Mouse (Mus musculus) frontal cortex, postnatal 36 days (tissue): ENCODE measurements around the gene Shc3.

Experiments used
- DNase-seq, 2 experiments: peaks; one replicate each; pipeline ENCODE4 v3.0.0; 2022; ENCODE audit warnings: low spot score in 2 of 2

The Shc3 gene

DNA sequence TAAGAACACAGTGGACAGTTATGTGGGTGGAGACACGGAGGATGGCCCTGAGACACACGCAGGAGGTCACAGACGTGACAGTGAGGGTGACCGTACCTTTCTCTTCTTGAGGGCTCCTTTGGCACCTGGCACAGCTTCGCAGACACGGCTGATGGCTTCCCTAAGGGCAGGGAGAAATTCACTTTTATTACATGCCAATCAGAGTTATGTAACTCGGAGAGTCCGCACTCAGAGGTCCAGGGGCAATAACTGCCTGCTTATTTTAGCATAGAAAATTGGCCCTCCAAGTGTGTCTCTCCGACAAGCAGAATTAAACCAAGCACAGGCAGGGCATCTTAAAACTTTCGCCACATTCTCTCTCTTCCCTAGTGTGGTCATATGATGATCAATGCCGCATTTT, 86.4 kb downstream of the Shc3 start:
- DNase-seq = no peak

DNA sequence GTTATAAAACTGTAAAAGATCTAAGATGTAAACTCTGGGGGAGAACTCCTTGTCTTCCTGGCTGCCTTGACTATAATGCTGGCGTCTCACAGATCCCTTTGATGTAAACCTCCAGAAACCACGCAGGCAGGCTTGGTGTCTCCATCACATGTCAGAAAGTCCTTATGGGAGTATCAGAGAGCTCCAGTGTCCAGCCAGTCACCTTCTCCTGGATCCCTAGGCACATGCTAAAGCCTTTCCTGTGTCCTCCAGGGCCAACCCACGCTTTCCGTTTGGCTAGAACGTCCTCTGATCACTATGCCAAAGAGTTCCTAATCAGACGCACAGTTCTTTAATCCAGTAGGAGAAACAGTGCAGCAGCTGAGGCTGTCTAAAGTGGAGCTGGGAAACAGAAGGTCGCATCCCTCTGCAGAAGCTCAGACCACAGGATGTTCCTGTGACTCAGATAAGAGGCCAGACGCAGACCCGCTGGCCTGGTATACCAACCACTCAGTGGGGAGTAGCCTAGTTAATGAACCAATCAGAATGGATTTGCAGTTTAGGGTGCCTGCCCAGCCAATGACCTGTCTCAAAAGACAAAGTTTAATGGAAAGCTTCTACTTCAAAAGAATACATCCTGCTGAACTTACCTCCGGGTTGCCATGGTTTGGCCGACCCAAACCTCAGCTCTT, 88.7 kb downstream of the Shc3 start:
- no peak for DNase-seq

DNA sequence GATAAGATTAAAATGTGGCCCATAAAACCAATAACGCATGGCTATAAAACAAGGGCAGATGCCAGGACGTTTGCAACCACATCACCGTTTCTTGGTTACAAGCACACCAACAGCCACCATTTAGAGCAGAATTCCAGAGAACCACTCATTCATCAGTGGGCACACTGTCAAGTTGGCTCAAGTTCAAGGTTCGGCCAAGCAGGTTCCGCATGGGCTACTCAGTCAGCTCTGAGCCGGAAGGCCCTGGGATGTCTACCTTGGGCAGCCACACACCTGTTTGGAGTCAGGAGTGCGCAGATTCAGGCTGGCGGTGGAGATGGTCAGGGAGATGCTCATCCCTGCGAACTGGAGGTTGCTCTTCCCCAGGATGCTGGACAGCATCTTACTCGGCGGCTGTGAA, 89.4 kb downstream of the Shc3 start:
- no peak for DNase-seq

DNA sequence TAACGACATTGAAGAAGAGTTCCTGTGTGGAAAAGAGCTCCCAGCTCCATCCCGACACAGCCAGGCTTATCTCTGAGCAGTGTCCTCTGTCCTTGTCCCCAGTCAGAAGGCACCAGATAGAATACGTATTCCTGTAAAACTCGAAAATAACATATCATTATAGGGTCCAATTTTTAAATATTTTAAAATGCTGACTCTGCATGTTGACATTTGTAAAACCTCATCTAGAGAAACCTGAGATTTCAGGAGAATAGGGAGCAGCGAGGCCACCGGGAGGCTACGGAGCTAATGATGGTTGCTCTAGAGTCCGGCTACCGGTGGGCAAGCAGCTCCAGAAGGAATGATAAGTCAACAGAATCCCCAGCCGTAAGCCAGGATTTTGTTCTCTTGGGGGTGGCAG, 92.2 kb downstream of the Shc3 start:
- no peak for DNase-seq

DNA sequence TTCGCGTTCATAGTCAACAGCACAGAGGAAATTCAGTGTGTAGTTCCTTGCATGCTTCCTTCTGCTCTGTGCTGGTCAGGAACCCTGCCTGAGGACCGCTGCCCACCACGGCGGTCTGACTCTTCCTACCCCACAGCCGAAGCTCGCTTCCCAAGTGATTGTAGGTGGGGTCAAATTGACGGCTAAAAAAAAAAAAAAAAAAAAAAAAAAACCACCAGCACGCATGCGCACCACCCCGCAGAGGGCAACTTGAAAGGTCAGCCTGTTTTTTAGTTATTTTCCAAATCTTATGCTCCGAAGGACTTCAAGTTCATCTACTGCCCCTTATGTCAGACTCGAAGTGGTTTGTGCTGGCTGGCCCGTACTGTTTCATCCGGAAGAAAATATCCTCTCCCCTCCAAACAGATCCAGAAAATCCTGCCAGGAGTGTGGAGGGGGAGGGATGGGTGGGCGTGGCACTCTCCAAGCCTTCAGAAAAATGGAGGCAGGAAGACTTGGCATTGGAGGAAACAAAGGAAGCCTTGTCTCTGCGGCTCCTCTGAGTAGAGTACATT, 100.4 kb downstream of the Shc3 start:
- no peak for DNase-seq

DNA sequence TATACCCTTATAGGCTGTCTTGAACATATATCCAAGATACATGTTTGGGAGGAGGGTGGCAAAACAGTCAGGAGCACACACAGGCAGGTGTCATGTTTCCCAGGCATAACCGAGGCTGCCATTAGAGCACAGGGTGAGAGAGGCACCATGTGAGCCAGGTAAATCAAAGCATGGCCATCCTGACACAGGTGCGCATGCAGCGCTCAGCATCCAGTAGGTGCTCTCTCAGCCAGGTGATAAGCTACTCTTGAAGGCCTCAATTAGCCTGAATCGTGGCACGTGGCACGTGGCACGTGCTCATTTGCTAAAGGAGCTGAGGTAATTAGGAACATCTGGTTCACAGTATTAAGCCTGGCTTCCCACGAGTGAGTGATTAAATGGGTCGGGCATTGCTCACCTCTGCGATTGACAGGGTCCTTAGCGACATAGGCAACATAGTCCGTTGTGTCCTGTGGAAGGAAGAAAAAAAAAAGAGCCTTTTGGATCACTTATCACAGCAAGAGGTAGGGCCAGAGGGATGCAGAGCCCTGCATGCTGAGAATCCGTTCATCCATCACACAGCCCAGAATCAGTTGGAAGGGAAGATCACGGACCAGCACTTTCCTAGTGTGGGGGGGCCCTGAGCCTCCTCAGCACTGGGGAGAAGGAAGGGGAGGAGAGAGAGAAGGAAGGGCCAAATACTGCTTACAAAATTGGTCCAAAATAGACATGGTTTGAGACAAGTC, 102.9 kb downstream of the Shc3 start:
- DNase-seq = no peak

DNA sequence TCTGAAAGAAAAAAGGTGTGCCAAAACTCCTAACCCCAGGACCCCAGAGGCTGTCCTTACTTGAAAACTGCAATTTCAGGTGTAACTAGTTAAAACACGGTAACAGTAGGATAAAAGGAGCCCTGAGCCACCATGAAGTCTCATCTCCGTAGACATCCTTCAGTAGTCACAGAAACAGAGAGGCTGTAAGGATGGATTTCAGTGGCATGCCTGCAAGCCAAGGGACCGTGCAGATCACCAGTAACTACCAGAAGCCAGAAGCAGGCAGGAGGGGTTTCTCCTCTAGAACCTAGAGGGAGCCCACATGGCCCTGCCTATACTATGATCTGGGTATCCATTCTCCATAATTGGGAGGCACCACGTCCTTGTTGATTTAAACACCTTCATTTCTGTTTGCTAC, 104.9 kb downstream of the Shc3 start:
- no peak for DNase-seq

DNA sequence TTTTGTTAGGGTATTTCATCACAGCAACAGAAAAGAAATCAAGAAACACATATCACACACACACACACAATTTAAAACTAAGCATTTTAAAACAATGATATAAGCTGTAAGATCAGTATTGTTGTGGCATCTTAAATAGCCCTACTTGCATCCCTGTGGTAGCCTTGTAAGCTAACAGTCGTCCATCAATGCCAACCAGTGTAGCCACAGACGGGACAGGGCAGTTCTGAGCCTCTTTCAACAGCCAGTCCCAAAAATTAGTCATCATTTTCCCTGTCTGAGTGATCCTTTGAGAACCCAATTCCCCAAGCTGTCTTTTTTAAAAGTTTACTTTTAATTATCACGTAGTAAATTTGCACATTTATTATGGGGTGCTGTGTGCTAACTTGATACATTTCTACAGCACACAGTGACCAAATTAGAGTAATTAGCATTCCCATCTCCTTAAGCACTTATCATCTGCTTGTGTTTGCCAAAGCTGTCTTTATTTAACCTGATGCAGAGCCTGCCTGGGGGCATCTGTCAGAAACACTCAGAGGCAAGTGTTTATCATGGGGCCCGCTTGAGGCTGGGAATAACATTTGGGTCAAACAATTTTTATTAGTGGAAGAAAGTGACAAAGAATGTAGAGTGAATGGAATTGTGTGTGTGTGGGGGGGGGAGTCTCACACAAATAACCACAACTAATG, 112.9 kb downstream of the Shc3 start:
- DNase-seq = no peak

DNA sequence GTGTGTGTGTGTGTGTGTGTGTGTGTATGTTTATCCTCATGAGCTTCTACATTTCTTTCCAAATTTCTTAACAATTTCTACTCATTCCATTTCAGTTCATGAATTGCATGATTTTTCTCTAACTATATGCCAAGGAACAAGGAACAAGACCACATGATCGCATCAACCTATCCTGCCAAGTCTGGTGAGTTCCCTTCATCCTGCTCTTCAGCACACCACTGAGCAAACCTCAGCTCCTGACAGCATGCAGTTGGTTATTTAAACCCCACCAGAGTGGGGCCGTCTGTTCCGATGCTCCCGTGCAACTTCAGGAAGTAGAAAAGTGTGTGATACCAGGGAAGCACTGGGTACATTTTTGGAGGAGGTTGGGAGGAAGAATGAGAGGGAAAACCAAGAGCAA, 122.7 kb downstream of the Shc3 start:
- DNase-seq = no peak

DNA sequence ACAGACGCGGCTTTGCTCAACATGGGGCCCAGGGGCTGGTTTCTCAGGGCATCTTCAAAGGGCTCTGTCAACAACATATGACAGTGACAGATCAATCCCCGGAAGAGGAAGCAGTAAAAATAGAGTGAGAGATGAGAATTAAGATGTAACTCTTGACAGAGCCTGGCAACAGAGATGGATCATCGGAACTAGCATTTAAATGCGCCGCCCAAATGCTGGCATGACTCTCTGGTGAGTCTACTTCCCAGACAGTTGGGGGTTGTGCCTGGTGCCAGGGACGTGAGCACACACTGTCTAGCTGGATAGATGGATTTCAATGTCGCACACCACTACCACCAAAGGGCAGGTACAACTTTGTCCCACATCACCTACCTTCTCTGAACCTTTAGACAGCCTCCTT, 126.3 kb downstream of the Shc3 start:
- no peak for DNase-seq

DNA sequence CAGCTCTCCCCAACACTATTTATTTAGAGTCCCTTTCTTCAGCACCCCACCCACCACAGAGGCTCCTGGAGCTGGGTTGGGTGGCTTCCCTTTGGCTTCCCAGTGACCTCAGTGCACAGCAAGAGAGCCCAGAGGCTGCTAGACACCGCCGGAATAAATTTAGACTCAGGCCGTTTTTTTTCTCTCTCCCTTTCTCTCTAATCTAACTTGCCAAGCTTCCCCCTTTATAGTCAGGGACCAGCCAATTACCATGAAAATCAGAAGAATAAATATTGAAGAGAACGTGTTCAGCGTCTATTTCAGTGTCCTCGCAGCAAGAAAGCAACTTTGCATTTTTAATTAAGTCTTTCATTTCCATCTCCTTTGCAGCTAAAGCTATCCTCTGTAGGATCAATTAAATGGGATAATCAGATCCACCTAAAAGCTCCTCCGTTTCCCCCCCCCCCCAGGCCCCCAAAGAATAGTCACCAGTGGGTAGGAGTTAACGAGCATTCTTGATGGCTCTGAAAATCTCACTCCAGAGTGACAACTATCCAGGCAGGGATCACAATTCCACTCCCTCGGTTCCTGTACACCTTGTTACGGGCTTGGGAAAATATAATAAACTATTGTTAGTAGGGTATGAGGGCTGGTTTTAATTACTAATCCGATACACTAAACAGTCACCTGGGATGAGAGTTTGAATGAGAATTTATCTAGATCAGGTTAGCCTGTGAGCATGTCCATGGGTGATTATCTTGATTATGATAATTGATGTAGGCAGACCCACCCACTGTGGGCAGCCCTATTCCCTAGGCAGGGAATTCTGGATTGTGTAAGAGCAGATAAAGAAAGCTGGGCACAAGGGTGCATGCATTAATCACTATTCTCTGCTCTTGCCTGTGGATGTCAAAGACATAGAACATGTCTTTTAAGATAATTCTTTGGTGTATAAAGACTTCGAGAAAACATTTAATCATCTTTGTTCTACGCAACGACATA, 131.8 kb downstream of the Shc3 start:
- no peak for DNase-seq

DNA sequence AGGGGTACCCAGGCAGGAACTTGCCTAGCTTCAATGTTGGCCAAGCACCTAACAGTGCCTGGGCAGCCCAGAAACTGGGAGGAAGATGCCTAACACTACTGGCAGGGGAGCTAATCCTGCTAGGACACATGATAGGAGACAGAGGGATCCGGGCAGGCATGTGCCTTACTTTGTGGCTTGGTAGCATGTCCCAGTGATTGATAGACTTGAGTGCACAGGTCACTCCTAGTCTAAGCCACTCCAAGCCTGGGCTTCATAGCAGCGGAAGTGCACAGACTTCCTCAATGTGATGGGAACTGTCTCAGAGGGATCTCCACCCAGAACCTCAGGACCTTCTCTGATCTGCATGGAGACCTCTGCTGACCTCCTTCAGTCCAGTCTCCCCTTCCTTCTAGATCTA, 134.1 kb downstream of the Shc3 start:
- no peak for DNase-seq

DNA sequence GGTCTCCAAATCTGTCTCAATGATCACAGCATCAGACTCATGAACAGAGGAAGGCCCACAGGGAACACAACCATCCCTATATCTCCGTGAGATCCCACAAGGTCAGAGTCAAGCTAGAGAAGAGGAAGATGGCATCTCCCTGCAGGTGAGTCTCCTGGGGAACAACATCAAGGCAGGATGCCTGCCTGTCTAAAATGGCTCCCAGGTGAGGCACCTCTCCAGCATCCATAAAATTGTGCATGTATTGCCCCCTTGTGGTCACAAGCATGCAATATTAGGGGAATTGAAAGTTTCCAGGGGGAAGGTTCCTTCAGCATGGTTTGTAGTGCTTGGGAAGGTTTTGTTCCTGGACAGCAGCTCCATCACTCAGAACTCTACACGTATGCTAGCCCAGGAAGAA, 134.8 kb downstream of the Shc3 start:
- no peak for DNase-seq

DNA sequence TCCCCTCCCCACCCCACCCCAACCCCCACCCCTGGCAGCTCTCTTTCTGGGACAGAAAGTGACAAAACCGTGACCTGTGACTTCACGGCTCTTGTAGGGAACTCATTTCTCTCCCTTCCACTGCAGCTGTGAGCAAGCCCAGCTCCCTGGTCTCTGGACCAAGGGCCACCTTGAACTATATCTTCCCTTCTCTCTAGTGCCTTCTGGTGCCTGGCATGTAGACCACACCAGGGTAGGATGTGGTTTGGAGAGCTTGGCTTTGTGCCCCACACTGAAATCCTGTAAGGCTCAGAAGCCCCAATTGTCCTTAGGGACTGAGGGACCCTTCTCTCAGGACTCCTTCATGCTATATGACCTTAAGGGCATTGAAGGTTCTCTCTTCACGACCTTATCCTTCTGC, 135.8 kb downstream of the Shc3 start:
- DNase-seq = no peak

DNA sequence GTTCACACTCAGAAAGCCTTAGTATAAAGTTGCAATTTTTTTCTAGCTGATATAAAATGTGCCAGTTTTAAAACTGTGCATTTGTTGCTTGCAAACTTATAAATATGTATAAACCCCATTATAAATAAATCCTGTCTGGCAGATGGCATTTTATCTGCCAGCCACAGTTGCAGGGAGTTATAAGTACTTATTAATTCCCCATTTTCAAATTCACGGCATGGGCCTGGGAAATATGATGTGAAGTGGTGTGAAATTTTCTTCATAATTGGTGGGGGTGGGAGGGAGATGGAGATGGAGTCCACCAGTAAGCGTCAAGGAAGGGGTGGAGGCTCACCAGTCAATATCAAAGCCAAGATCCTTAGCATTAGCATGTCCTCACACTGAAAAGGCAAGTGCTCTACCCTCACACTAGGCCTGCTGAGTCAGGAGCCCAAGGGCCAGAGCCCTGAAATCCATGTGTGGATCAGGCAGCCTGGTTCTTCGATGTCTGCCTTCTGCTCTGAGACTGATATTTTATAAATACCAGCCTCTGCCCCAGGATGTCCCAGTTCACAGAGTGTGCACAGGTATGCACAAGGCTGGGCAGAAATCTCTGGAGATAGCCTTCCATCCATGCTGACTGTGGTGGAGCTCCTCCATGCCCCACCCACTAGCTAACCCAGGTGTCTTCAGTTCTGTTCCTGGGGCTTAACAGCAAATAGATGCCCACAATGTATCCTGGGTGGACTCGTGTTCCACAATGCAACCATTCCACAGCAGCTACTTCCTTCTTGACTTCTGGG, 143.4 kb downstream of the Shc3 start:
- DNase-seq = no peak

DNA sequence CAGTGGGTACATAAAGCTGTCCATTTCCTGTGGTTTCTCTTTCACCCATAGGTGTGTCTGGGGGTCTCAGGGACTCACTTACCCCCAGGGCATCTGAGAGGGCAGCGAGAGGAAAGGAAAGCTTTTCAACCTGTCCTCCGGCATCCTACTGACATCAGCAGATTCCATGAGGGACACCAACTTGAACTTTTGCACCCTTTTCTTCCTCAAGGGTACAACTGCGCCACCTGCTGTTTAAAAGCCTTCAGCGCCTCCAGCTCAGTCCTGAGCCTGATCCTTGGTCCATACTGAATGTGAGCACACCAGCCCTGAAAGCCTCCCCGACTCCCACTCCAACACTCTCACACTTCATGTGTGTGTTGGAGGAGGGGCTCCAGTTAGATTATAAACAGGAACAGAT, 144.6 kb downstream of the Shc3 start:
- no peak for DNase-seq

DNA sequence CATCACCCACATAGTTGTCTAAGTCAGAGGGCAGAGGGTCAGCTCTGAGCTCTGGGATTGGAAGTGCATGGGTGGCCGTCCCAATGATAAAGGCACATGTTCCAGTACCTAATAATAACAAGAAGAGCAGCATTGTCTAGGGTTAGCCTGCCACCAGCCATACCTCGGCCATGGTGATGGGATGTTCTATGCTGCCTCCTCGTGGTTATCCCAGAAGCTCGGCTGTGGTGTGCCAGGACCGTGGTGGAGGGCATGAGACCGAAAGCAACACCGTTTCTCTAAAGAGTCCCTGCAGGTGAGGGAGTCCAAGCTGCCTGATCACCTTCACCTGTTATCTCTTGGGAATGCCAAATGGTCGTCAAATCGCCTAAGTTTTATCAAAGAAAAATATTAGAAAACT, 145.6 kb downstream of the Shc3 start:
- no peak for DNase-seq

DNA sequence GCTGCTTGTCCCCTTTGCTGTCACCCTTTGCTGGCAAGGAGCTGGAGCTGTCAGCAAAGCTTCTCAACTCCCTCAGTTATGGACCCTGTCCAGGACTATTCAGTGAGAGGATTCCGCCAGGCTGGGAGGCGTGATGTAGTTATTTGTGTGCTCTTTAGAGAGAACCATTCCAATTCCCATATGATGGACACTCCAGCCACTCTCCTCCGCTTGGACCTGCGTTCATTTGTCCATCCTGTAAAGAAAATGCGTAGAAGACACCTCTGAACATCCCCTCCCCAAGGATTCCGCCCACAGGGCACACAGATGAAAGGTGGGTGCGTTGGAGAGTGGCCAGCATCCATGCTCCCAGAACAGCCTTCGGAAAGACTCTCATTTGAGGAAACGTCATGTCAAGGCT, 148.4 kb downstream of the Shc3 start:
- peak; percentile 66 to 71 for DNase-seq

DNA sequence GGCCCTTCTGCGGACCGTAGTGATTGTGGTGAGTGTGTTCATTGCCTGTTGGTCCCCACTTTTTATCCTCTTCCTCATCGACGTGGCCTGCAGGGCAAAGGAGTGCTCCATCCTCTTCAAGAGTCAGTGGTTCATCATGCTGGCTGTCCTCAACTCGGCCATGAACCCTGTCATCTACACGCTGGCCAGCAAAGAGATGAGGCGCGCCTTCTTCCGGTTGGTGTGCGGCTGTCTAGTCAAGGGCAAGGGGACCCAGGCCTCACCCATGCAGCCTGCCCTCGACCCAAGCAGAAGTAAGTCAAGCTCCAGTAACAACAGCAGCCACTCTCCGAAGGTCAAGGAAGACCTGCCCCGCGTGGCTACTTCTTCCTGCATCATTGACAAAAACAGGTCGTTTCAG, 149.7 kb downstream of the Shc3 start:
- DNase-seq = no peak

DNA sequence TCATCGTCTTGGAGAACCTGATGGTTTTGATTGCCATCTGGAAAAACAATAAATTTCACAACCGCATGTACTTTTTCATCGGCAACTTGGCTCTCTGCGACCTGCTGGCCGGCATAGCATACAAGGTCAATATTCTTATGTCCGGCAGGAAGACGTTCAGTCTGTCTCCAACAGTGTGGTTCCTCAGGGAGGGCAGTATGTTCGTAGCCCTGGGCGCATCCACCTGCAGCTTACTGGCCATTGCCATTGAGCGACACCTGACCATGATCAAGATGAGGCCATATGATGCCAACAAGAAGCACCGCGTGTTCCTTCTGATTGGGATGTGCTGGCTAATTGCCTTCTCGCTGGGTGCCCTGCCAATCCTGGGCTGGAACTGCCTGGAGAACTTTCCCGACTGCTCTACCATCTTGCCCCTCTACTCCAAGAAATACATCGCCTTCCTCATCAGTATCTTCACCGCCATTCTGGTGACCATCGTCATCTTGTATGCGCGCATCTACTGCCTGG, 150.2 kb downstream of the Shc3 start:
- DNase-seq = no peak
